Mouse (Mus musculus) adrenal gland, postnatal 25 days (tissue): ENCODE data around the gene Myo16. TPM values are rescaled to one million over a fixed set of nuclear protein-coding genes. Genes with fewer than 3 reads are reported as not detected.

ENCODE experiments used
- DNase-seq: peaks from one replicate; pipeline ENCODE4 v3.0.0; 2021; ENCODE audit warnings: mixed read lengths
- total RNA-seq: library from RNA; stranded (reverse); gene quantifications from 2 replicates; pipeline ENCODE4 v1.2.3, GENCODE M21; 2021

Myo16 gene
- total RNA-seq, 1 experiment from 2014 or later: not detected

GRCm38 (mm10) chr8:10304721-10305120, 151.0 kb downstream of the Myo16 start:
- DNase-seq: no peak

DNA sequence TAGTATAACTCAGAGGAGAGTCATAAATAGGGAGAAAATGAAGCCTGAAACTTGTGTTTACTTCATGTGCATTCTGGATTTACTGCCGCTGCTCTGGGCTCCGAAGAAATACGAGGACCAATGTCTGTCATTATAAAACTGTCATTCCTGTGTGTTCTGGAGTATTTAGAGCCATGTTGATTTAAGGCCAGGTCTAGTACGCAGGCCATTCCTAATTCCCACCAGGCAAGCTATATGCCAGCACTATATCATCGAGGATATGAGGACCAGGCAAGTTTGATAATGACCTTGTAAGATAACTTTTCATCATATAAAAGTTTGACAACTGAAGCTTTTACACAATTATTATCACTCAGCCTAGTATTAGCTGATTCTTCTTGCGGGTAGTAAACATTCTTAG, 153.6 kb downstream of the Myo16 start:
- DNase-seq: no peak

DNA sequence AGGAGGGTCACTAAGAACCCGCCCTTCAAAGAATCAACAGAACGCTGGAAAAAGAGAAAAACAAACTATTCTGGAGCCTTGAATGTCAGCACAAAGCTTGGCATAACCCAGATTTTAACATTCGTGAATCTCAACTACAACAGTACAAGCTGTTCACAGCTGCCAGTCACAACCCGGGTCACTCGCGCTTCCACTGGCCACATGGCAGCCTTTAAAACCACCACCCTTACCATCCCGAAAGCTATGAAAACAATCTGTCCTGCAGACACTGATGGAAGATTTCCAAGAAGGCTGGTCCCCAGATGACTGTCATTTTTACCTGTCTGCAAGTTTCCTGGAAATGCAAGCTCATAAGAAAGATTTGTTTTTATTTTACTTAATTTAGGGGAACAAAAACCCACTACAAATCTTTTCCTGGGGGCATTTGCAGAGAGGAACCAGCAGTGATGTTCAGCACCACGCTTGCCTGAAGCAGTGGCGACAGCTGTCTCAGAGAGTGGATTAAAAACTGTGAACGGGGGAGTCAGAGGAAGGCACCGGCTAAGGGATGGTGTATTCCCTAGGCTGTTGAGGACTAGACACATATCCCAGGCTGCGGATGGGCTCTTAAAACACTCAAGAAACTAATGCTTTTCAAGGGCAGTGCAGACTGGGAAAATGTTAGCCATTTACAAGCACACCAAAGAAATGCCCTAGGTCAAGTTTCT, 154.2 kb downstream of the Myo16 start:
- DNase-seq: no peak

DNA sequence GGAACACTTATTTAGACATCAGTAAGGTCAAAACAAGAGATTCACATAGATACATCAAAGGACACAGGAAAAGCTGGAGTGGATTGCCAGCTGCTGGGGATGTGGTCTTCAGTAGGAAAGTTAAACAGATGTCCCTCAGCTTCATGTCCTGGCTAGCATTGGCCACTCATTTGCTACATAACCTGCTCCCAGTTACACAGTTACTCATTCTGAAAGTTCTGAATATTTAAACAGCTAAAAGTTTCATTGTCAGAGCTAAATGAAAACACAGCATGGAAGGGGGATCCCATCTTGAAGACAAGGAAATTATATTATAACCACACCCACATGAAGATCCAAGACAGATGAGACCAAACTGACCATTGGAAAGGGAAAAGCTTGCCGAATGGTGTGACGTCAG, 156.8 kb downstream of the Myo16 start:
- DNase-seq: no peak

DNA sequence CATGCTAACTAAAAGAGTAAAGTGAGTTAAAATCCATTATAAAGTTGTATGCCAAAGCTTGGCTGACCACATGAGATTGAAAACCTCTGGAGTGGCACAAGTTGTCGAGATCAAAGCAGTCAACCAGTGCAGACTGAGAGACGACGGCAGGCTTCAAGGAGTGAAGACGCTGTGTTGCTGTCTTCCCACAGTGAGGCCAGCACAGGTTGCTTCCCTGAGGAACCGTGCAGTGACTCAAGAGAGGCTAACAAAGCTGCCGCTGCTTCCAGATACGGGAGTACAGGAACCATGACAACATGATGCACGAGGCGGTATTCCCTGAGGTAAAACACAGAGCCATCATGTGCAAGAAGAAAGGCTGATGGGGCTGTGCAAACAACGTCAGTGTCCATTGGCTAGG, 158.6 kb downstream of the Myo16 start:
- no peak for DNase-seq

DNA sequence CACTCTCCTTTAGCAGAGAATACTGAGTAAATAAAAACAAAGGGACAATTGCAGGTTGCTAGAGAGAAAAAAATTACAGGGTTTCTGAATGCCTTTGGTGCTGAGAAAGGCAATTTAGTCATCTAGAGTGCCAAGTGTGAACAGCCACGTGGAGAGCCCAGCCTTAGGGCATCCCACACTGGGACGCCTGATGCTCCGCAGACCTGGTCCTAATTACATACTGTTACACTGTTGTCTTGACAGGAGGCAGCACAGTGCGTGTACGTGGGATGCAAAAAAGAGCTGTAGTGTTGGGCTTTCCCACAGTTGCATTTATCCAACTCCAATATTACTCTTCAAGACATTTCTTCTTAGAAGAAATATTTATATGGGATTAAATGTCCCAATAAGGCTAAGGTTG, 162.5 kb downstream of the Myo16 start:
- no peak for DNase-seq

GRCm38 (mm10) chr8:10318103-10318502, 164.4 kb downstream of the Myo16 start:
- no peak for DNase-seq

GRCm38 (mm10) chr8:10350451-10350850, 196.7 kb downstream of the Myo16 start:
- no peak for DNase-seq

- no peak for DNase-seq
These were observed 205.0 kb downstream of the Myo16 start for GRCm38 (mm10) chr8:10358711-10359110.

DNA sequence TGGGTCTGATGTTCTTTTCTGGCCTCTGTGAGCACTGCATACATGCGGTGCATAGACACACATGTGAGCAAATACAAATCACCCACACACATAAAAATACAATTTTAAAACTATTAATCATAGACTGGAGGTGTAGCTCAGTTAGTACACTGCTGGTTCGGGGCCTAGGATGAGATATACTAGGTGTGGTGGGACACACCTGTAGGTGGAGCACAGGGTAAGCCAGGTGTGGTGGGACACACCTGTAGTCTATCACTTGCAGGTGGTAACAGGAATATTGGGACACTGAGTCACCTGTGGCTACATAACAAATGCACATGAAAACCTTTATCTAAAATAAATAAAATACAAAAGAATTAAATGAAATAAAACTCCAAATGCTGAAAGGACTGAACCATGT, 209.2 kb downstream of the Myo16 start:
- no peak for DNase-seq

GRCm38 (mm10) chr8:10363654-10364406, 210.1 kb downstream of the Myo16 start:
- DNase-seq: no peak

DNA sequence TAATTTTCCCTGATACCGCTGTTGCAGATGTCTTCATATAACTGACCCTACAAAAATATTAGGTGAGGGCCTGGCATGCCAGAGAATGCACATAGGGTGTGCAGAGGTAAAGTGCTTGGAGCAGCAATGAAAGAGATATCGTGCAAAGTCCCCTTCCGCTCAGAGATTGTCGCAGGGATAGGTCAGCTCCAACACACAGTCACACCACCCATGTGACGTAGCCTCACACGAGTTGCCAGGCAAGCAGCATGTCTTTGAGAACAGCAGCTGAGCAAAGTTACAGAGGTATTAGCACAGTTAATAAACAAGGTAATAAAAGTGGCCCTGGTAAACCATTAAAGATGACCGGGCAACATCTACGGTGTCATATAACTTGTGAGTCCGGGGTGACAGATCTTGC, 212.4 kb downstream of the Myo16 start:
- no peak for DNase-seq

DNA sequence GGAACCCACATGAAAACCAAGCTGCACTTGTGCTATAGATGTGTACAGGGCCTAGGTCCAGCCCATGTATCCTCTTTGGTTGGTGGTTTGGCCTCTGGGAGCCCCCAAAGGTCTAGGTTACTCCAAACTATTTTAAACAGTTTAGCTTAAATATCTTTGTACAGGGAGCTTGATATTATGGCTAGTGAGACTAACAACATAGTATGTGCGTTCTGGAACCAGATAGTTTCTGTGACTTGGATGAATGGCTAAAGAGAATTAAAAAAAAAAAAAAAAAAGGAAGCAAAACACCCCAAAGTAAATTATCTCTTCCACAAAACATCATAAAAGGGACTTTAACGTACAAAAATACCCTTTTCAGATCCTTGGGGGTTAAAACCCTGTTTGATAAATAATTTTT, 218.9 kb downstream of the Myo16 start:
- no peak for DNase-seq

- no peak for DNase-seq
These were observed 233.4 kb downstream of the Myo16 start for GRCm38 (mm10) chr8:10387143-10387542.

- DNase-seq: no peak
These were observed 237.5 kb downstream of the Myo16 start for GRCm38 (mm10) chr8:10391096-10391683.

DNA sequence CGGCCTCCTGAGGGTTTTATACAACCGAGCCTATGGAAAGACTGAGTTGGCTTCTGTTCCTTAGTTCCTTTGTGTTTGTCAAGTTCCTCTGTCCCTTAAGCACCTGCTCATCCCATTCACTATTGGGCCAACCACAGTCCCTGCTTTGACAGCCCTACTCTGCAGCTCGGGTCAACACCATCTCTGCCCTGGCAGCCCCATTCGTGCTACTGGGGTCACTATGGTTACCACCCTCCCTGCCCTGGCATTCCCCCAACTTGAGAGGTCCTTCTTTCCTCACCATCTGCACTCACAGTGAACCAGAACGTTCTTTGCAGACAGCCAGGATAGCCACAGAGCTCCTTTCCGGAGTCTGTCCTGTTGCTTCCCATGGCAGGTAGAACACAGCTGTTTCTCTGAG, 238.2 kb downstream of the Myo16 start:
- DNase-seq: no peak

GRCm38 (mm10) chr8:10394506-10394905, 240.8 kb downstream of the Myo16 start:
- no peak for DNase-seq

DNA sequence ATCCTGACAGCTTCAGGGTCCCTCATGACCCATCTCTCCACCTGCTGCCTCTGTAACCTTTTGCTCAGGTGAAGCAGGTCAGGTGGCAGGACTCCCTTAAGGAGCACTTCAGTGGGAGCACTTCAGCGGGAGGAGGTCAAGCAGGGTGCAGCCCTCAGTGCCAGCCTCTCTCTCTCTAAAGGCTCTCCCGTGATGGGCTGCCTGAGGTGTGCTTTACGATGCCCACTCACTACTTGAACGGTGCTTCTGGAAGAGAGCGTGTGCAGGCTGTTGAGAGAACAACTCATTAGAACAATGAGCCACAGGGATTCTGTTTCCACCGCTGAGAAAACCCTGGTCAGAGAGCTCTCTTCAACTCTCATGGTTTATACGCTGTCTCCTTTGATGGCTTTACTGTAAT, 241.4 kb downstream of the Myo16 start:
- no peak for DNase-seq

GRCm38 (mm10) chr8:10402606-10403005, 248.9 kb downstream of the Myo16 start:
- no peak for DNase-seq

GRCm38 (mm10) chr8:10405469-10405868, 251.8 kb downstream of the Myo16 start:
- DNase-seq: peak; percentile 56

- no peak for DNase-seq
These were observed 255.3 kb downstream of the Myo16 start for GRCm38 (mm10) chr8:10409043-10409442.

GRCm38 (mm10) chr8:10411511-10411910, 257.8 kb downstream of the Myo16 start:
- no peak for DNase-seq

DNA sequence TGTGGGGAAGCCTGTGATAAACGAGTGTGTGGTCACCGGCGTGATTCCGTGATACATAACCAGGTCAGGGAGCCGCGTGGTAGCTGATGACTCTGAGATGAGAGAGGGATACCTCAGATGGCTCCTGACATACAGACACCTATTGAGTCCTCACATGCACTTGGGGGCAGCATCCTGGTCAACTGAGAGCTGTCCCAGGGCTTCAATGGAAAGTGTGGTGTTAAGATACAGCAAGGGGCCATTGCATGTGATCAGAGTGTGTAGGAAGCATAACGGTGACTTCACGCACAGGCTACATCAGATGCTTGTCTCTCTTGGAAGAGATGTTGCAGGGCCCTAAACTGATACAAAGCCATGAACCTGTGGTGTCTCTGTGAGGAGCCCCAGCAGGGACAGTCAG, 260.2 kb downstream of the Myo16 start:
- no peak for DNase-seq
